ENCODE assay signal across 35 mouse cellular contexts in the genomic region with DNA sequence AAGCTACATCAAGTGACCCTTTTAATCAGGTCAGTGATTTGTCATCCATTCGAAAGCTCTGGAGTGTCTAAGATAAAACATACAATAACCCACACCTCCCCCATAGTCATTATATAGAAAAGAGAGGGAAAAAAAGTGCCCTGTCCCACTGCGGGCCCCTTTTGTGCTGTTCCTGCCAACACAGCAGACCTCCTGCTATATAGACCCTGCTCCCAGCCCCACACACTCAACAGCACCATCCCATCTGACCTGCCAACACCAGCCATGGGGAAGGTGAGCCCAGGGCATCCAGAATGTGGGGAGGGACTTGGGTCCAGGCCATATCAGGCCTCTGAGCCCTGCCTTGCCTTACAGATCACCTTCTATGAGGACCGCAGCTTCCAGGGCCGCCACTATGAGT. TPM values are rescaled to one million over a fixed set of nuclear protein-coding genes. Genes with fewer than 3 reads are reported as not detected.
DNase-seq lines count a peak whose midpoint lies in the region; ATAC-seq and TF ChIP-seq lines count a peak whose summit lies in the region.
"Had no signal": no experiment of that assay in that cellular context is flagged by ENCODE, and none has a peak within 500 bp of the region (broad histone marks: within the 10 kb centered on the region; RNA-seq: fewer than 3 reads in every experiment).

A gene (plus strand): TSS at position 227 of the 400 bp plus-strand sequence.

- ATAC-seq in embryonic facial prominence, embryonic 11.5 days (replicated peaks; ENCODE audit: insufficient number of reproducible peaks, low FRiP score, low TSS enrichment, low read depth): peak; percentile 48; the same call in 1 of the 2 replicates
- peak; percentile 72 for ATAC-seq in kidney, embryonic 15.5 days (replicated peaks; ENCODE audit: low FRiP score)
- ATAC-seq in midbrain, embryonic 12.5 days (ENCODE audit: low FRiP score, low read depth): 0 out of 2 replicates have a peak, but pooled peaks have one; percentile 16
- ATAC-seq in midbrain, postnatal 0 days (ENCODE audit: low FRiP score): no peak
- ATAC-seq: CD4-positive, CD25-positive, alpha-beta regulatory T cell, adult 4 months; hindbrain, embryonic 16.5 days; liver, postnatal 0 days had no signal

- 78% methylated on average over 4 of the region's 4 CpGs for WGBS in embryonic facial prominence, embryonic 11.5 days
- WGBS in embryonic facial prominence, embryonic 10.5 days: 82% methylated on average over 4 of the region's 4 CpGs
- 63% methylated on average over 4 of the region's 4 CpGs for WGBS in kidney, embryonic 15.5 days
- 77% methylated on average over 4 of the region's 4 CpGs for WGBS in midbrain, embryonic 12.5 days
- WGBS in midbrain, postnatal 0 days: 90% methylated on average over 4 of the region's 4 CpGs

- no peaks in the 10 kb centered on the region for H3K4me1 ChIP-seq in embryonic facial prominence, embryonic 11.5 days (ENCODE audit: control insufficient read depth, insufficient read depth, low read length)
- H3K4me1 ChIP-seq in embryonic facial prominence, embryonic 10.5 days: no peaks in the 10 kb centered on the region
- H3K4me1 ChIP-seq in kidney, embryonic 15.5 days: peaks cover 9% of the 10 kb centered on the region; the same call in 1 of the 2 replicates
- peaks cover 4% of the 10 kb centered on the region; the same call in 1 of the 2 replicates for H3K4me1 ChIP-seq in midbrain, embryonic 12.5 days
- H3K4me1 ChIP-seq in midbrain, postnatal 0 days (ENCODE audit: insufficient read depth, low read length): no peaks in the 10 kb centered on the region
- H3K4me1 ChIP-seq: limb, embryonic 12.5 days; megakaryocyte, embryonic 14.5 days had no signal

- H3ac ChIP-seq in myocyte (ENCODE audit: control insufficient read depth, insufficient read length): no peak within 1 kb of the TSS

- no peak for TF ChIP-seq CTCF in midbrain, postnatal 0 days (IDR thresholded peaks at IDR 0.05)

- no peak within 1 kb of the TSS for H3K4me2 ChIP-seq in embryonic facial prominence, embryonic 11.5 days (ENCODE audit: low read depth, low read length)
- H3K4me2 ChIP-seq in kidney, embryonic 15.5 days: no peak within 1 kb of the TSS
- H3K4me2 ChIP-seq in midbrain, embryonic 12.5 days (replicated peaks): no peak within 1 kb of the TSS
- H3K4me2 ChIP-seq in midbrain, postnatal 0 days (ENCODE audit: low read depth, low read length, poor library complexity, severe bottlenecking): no peak within 1 kb of the TSS
- peak within 1 kb of the TSS; percentile 12 for H3K4me2 ChIP-seq in myocyte (ENCODE audit: low read depth)
- H3K4me2 ChIP-seq: limb, embryonic 12.5 days; liver, embryonic 11.5 days had no signal

- H3K27ac ChIP-seq in embryonic facial prominence, embryonic 11.5 days (replicated peaks; ENCODE audit: low read depth, low read length): no peak within 1 kb of the TSS
- no peak within 1 kb of the TSS for H3K27ac ChIP-seq in embryonic facial prominence, embryonic 10.5 days (replicated peaks)
- H3K27ac ChIP-seq in kidney, embryonic 15.5 days: peak within 1 kb of the TSS; percentile 64; the same call in 1 of the 2 replicates
- no peak within 1 kb of the TSS for H3K27ac ChIP-seq in midbrain, embryonic 12.5 days (replicated peaks)
- no peak within 1 kb of the TSS for H3K27ac ChIP-seq in midbrain, postnatal 0 days (ENCODE audit: low read depth, low read length)
- H3K27ac ChIP-seq: limb, embryonic 12.5 days had no signal

- H3K27me3 ChIP-seq in embryonic facial prominence, embryonic 11.5 days (ENCODE audit: control insufficient read depth, insufficient read depth, low read length): no peaks in the 10 kb centered on the region
- no peaks in the 10 kb centered on the region for H3K27me3 ChIP-seq in embryonic facial prominence, embryonic 10.5 days (replicated peaks; ENCODE audit: low read depth, poor library complexity, severe bottlenecking)
- H3K27me3 ChIP-seq in kidney, embryonic 15.5 days: no peaks in the 10 kb centered on the region
- no peaks in the 10 kb centered on the region for H3K27me3 ChIP-seq in midbrain, embryonic 12.5 days
- H3K27me3 ChIP-seq in midbrain, postnatal 0 days (ENCODE audit: insufficient read depth, low read length): no peaks in the 10 kb centered on the region
- H3K27me3 ChIP-seq in myocyte (ENCODE audit: control insufficient read depth, insufficient read depth, insufficient read length): no peaks in the 10 kb centered on the region
- H3K27me3 ChIP-seq: limb, embryonic 12.5 days; megakaryocyte, embryonic 14.5 days had no signal

- no peak within 1 kb of the TSS for H3K4me3 ChIP-seq in embryonic facial prominence, embryonic 11.5 days (ENCODE audit: low read depth, low read length)
- H3K4me3 ChIP-seq in embryonic facial prominence, embryonic 10.5 days: no peak within 1 kb of the TSS
- H3K4me3 ChIP-seq in kidney, embryonic 15.5 days (replicated peaks): no peak within 1 kb of the TSS
- H3K4me3 ChIP-seq in midbrain, embryonic 12.5 days: no peak within 1 kb of the TSS
- H3K4me3 ChIP-seq in midbrain, postnatal 0 days (ENCODE audit: low read depth, low read length): no peak within 1 kb of the TSS
- no peak within 1 kb of the TSS for H3K4me3 ChIP-seq in myocyte
- H3K4me3 ChIP-seq: limb, embryonic 12.5 days; megakaryocyte, embryonic 14.5 days had no signal

- no peak within 1 kb of the TSS for H3K9ac ChIP-seq in embryonic facial prominence, embryonic 11.5 days (replicated peaks; ENCODE audit: low read length)
- no peak within 1 kb of the TSS for H3K9ac ChIP-seq in kidney, embryonic 15.5 days
- no peak within 1 kb of the TSS for H3K9ac ChIP-seq in midbrain, embryonic 12.5 days (replicated peaks)
- no peak within 1 kb of the TSS for H3K9ac ChIP-seq in midbrain, postnatal 0 days (replicated peaks; ENCODE audit: low read length, poor library complexity, severe bottlenecking)
- H3K9ac ChIP-seq: limb, embryonic 12.5 days; liver, postnatal 0 days had no signal

- H3K36me3 ChIP-seq in embryonic facial prominence, embryonic 11.5 days (replicated peaks; ENCODE audit: control insufficient read depth, insufficient read depth, low read depth, low read length): no peaks in the 10 kb centered on the region
- no peaks in the 10 kb centered on the region for H3K36me3 ChIP-seq in embryonic facial prominence, embryonic 10.5 days (replicated peaks)
- H3K36me3 ChIP-seq in kidney, embryonic 15.5 days: no peaks in the 10 kb centered on the region
- H3K36me3 ChIP-seq in midbrain, embryonic 12.5 days: no peaks in the 10 kb centered on the region
- H3K36me3 ChIP-seq in midbrain, postnatal 0 days (ENCODE audit: insufficient read depth, low read length): no peaks in the 10 kb centered on the region
- H3K36me3 ChIP-seq in myocyte (ENCODE audit: control insufficient read depth, insufficient read depth): no peaks in the 10 kb centered on the region
- H3K36me3 ChIP-seq: limb, embryonic 12.5 days had no signal

- H3K9me3 ChIP-seq in embryonic facial prominence, embryonic 11.5 days (replicated peaks; ENCODE audit: control insufficient read depth, low read length): no peaks in the 10 kb centered on the region
- no peaks in the 10 kb centered on the region for H3K9me3 ChIP-seq in embryonic facial prominence, embryonic 10.5 days
- no peaks in the 10 kb centered on the region for H3K9me3 ChIP-seq in kidney, embryonic 15.5 days (replicated peaks)
- H3K9me3 ChIP-seq in midbrain, embryonic 12.5 days: no peaks in the 10 kb centered on the region
- H3K9me3 ChIP-seq in midbrain, postnatal 0 days (ENCODE audit: low read length): no peaks in the 10 kb centered on the region
- H3K9me3 ChIP-seq: limb, embryonic 12.5 days had no signal

- no peak for DNase-seq in embryonic facial prominence, embryonic 11.5 days (ENCODE audit: low spot score)
- no peak for DNase-seq in embryonic facial prominence, embryonic 10.5 days (ENCODE audit: low spot score)
- no peak for DNase-seq in kidney, adult 9 months
- no peak for DNase-seq in midbrain, postnatal 0 days (ENCODE audit: low spot score)
- DNase-seq: adrenal gland, postnatal 25 days; cerebellum, adult 9-10 months; heart, postnatal 4 days; kidney, postnatal 25 days; layer of hippocampus, postnatal 36 days; liver, postnatal 0 days; lung, postnatal 36 days; right cerebral cortex, postnatal 25 days; spleen, adult 18-20 months had no signal

- no peak for TF ChIP-seq POLR2A in myocyte (IDR thresholded peaks at IDR 0.05; ENCODE audit: insufficient read length, low read depth)

- no peaks in the 10 kb centered on the region for H3K79me2 ChIP-seq in myocyte (ENCODE audit: control insufficient read depth, insufficient read depth)

TF ChIP-seq in myocyte, 11 proteins besides CTCF, POLR2A, EP300 and RAD21:
- TF ChIP-seq TCF12 (IDR thresholded peaks at IDR 0.05; ENCODE audit: insufficient read depth, poor library complexity, severe bottlenecking) (no peak), MYOG (IDR thresholded peaks at IDR 0.05; ENCODE audit: control insufficient read depth in 1 of 3, insufficient read depth in 1 of 3, insufficient read length in 2 of 3, low read depth in 2 of 3) (no peak), TCF3 (IDR thresholded peaks at IDR 0.05; ENCODE audit: insufficient read length, low read depth) (no peak), MAX (IDR thresholded peaks at IDR 0.05; ENCODE audit: low read depth) (no peak), SRF (IDR thresholded peaks at IDR 0.05; ENCODE audit: control insufficient read depth, insufficient read length, low read depth) (no peak), USF1 (IDR thresholded peaks at IDR 0.05; ENCODE audit: low read depth) (no peak), REST (IDR thresholded peaks at IDR 0.05; ENCODE audit: insufficient read depth, insufficient read length) (no peak), POLR2AphosphoS2 (IDR thresholded peaks at IDR 0.05; ENCODE audit: insufficient read length, low read depth) (no peak), CEBPB (IDR thresholded peaks at IDR 0.05; ENCODE audit: insufficient read depth, poor library complexity, severe bottlenecking) (no peak), E2F4 (IDR thresholded peaks at IDR 0.05; ENCODE audit: insufficient read depth) (no peak), MYOD1 (IDR thresholded peaks at IDR 0.05; ENCODE audit: control insufficient read depth in 1 of 3, insufficient read length in 2 of 3, low read depth in 2 of 3) (no peak)

RNA-seq across cellular contexts. Expression of the gene that starts here (rescaled TPM):
- not detected in 2 replicates for polyA plus RNA-seq in embryonic facial prominence, embryonic 11.5 days (2014; fragmentation: Nextera tagmentation; extraction: Ambion mirVana)
- polyA plus RNA-seq in embryonic facial prominence, embryonic 10.5 days (2016; fragmentation: Nextera tagmentation; extraction: Ambion mirVana): not detected in 2 replicates
- not detected in 2 replicates for polyA plus RNA-seq in kidney, embryonic 15.5 days (2015; fragmentation: Nextera tagmentation; extraction: Ambion mirVana)
- not detected in 2 replicates for polyA plus RNA-seq in midbrain, embryonic 12.5 days (2016; fragmentation: Nextera tagmentation; extraction: Ambion mirVana)
- not detected in 2 replicates for total RNA-seq in midbrain, postnatal 0 days (2014; rRNA removed)
- not detected in 2 replicates for polyA plus RNA-seq in midbrain, postnatal 0 days (2015; fragmentation: Nextera tagmentation; extraction: Ambion mirVana)
- polyA plus RNA-seq in myocyte (2012; fragmentation: generic; extraction: Trizol): not detected
- total RNA-seq: adrenal gland, postnatal 25 days; common myeloid progenitor, adult 5-6 weeks; ES-E14; gastrocnemius, adult 8-10 months; heart, postnatal 4 days; layer of hippocampus, adult 8-10 months; layer of hippocampus, postnatal 36 days; left cerebral cortex, postnatal 10 days; monocyte, adult 5-6 weeks had no signal
- polyA plus RNA-seq: brain, embryonic 14.5 days; CD4-positive, CD25-positive, alpha-beta regulatory T cell, adult 4 months; embryonic facial prominence, embryonic 14.5 days; gonadal fat pad, adult 2 months; heart, embryonic 16.5 days; hindbrain, embryonic 16.5 days; intestine, embryonic 16.5 days; limb, embryonic 12.5 days; liver, embryonic 11.5 days; liver, postnatal 0 days; neural tube, embryonic 11.5 days; thymus, postnatal 0 days; urinary bladder, adult 2 months had no signal

Comparison
In these comparisons a context has a peak if more than half of its experiments do, and no peak if none do; other contexts are left out.
1. Peak in ATAC-seq in embryonic facial prominence, embryonic 11.5 days; RNA of the gene not detected or under 1 TPM.
2. Peak in ATAC-seq and H3K27ac ChIP-seq in kidney, embryonic 15.5 days; RNA of the gene not detected or under 1 TPM.
3. Peak in ATAC-seq in midbrain, embryonic 12.5 days; RNA of the gene not detected or under 1 TPM.